Mouse (Mus musculus) forebrain, postnatal 0 days (tissue): Measurements from ENCODE around the gene Nr4a1. TPM values are rescaled to one million over a fixed set of nuclear protein-coding genes. Genes with fewer than 3 reads are reported as not detected.

Source experiments
- ATAC-seq: fragments of 200-750 bp; cut with Nextera tagmentation; 2 replicates; pipeline ENCODE4 v1.8.0; 2017; ENCODE audit warnings: mild to moderate bottlenecking, moderate library complexity
- DNase-seq: peaks from one replicate; pipeline ENCODE4 v3.0.0-alpha.2; 2015
- H3K27ac ChIP-seq: fragments of 300-500 bp; sonication (generic); 2 replicates; pipeline ENCODE4 v1.5.1; 2014; ENCODE audit warnings: low read depth, mild to moderate bottlenecking, antibody characterized with exemption, low read length, moderate library complexity, mixed read lengths
- H3K27me3 ChIP-seq: fragments of 300-500 bp; sonication (generic); 2 replicates; pipeline ENCODE4 v1.6.1; 2014; ENCODE audit warnings: mild to moderate bottlenecking, low read length, mixed read lengths; ENCODE audit not compliant: insufficient read depth
- H3K36me3 ChIP-seq: fragments of 300-500 bp; sonication (generic); 2 replicates; pipeline ENCODE4 v1.6.1; 2014; ENCODE audit warnings: mild to moderate bottlenecking, moderate library complexity; ENCODE audit not compliant: insufficient read depth
- H3K4me1 ChIP-seq: fragments of 300-500 bp; sonication (generic); 2 replicates; pipeline ENCODE4 v1.6.1; 2014; ENCODE audit warnings: antibody characterized with exemption; ENCODE audit not compliant: insufficient read depth
- H3K4me2 ChIP-seq: fragments of 300-500 bp; sonication (generic); 2 replicates; pipeline ENCODE4 v1.6.1; 2014; ENCODE audit warnings: low read depth, mild to moderate bottlenecking, moderate library complexity
- H3K4me3 ChIP-seq: fragments of 300-500 bp; sonication (generic); 2 replicates; pipeline ENCODE4 v1.5.1; 2014; ENCODE audit warnings: low read depth, low read length, mixed read lengths
- H3K9ac ChIP-seq: fragments of 300-500 bp; sonication (generic); 2 replicates; pipeline ENCODE4 v1.6.1; 2014; ENCODE audit warnings: mild to moderate bottlenecking
- H3K9me3 ChIP-seq: fragments of 300-500 bp; sonication (generic); 2 replicates; pipeline ENCODE4 v1.6.1; 2016; ENCODE audit warnings: low read length
- CTCF ChIP-seq: sonication (generic); IDR thresholded peaks from 2 replicates; pipeline ENCODE4 v1.5.1; 2016; ENCODE audit warnings: antibody characterized with exemption, control low read depth, low read depth
- WGBS: fragments of 180-500 bp; shearing (Covaris S2); extraction: QIAGEN DNeasy Blood & Tissue Kit; methylation state at CpG from one replicate; pipeline ENCODE4 v1.1.7; 2014; 5-methylcytosine and 5-hydroxymethylcytosine counted together
- polyA plus RNA-seq: library from polyadenylated mRNA; unstranded; fragments of >200 nt; fragmentation: Nextera tagmentation; extraction: Ambion mirVana; gene quantifications from 2 replicates; pipeline ENCODE4 v1.2.1, GENCODE M21; 2015
- total RNA-seq: library from RNA; depleted of rRNA; stranded (reverse); fragments of >200 nt; gene quantifications from 2 replicates; pipeline ENCODE4 v1.2.3, GENCODE M21; 2014

Nr4a1 gene
- total and polyA plus RNA-seq, 2 experiments from 2014 or later: 8.5 to 9.6 TPM

GRCm38 (mm10) chr15:101256463-101257206 lies 2.6 kb downstream of the Nr4a1 start:
- no peak overlapping the region for H3K4me2 ChIP-seq
- TF ChIP-seq CTCF: no peak
- no peak overlapping the region for H3K9ac ChIP-seq
- WGBS: 80% methylated on average over 14 of the region's 14 CpGs
- no peaks in the 10 kb centered on the region for H3K9me3 ChIP-seq
- DNase-seq: no peak
- H3K4me3 ChIP-seq: no peak overlapping the region
- H3K4me1 ChIP-seq: peaks cover 6% of the 10 kb centered on the region; the same call in 1 of the 2 replicates
- H3K27me3 ChIP-seq: no peaks in the 10 kb centered on the region
- H3K36me3 ChIP-seq: no peaks in the 10 kb centered on the region
- H3K27ac ChIP-seq: no peak overlapping the region
- ATAC-seq: no peak

GRCm38 (mm10) chr15:101258420-101258819 lies 4.4 kb downstream of the Nr4a1 start:
- no peaks in the 10 kb centered on the region for H3K9me3 ChIP-seq
- no peak overlapping the region for H3K4me3 ChIP-seq
- H3K4me1 ChIP-seq: peaks cover 6% of the 10 kb centered on the region; the same call in 1 of the 2 replicates
- ATAC-seq: no peak
- H3K9ac ChIP-seq: no peak overlapping the region
- no peak overlapping the region for H3K27ac ChIP-seq
- TF ChIP-seq CTCF: no peak
- H3K27me3 ChIP-seq: no peaks in the 10 kb centered on the region
- H3K36me3 ChIP-seq: no peaks in the 10 kb centered on the region
- 89% methylated on average over 11 of the region's 11 CpGs for WGBS
- no peak overlapping the region for H3K4me2 ChIP-seq
- DNase-seq: no peak

DNA sequence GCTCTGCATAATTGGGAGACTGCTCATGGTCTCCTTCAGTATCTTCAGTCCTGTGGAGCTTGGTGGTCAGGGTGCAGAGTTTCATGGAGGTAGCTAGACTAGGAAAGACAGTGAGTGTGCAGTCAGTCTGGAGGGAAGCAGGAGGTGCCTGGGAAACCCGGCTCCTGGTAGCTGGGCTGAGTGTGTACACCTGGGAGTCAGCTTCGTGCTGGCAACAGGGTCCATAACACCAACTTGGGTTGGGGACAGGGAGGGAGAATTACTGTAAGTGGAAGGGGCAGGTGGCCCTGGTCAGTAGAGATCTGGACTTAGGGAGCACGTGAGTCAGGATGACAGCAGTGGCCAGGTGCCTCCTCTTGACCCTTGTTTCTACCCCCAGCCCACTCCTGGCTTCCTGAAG lies 5.9 kb downstream of the Nr4a1 start:
- no peak for ATAC-seq
- Histone ChIP-seq H3K4me3 (no peak overlapping the region), H3K9ac (no peak overlapping the region), H3K27ac (no peak overlapping the region), H3K9me3 (no peaks in the 10 kb centered on the region), H3K4me1 (peaks cover 3% of the 10 kb centered on the region; the same call in 1 of the 2 replicates), H3K27me3 (no peaks in the 10 kb centered on the region), H3K36me3 (no peaks in the 10 kb centered on the region), H3K4me2 (no peak overlapping the region)
- TF ChIP-seq CTCF: no peak
- WGBS: 96% methylated on average over 3 of the region's 3 CpGs
- DNase-seq: no peak

DNA sequence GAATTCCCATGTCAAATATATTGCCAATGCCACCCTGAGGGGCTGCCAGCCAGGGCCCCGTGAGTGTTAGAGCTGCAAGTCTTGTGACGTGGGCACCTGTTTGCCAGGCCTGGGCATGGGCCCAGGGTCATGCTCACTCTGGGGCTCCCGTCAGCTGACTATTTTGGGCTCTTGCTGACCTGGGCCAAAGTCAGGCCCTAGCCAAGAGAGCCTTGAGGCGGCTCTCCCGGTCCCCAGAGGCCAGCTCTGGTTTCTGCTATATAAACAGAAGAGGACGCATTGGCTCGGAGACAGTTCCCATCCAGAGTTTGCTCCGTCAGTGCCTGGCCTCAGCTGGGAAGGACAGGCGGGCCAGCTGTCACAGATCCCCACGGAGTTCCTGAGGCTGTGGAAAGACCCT lies 6.3 kb downstream of the Nr4a1 start:
- ATAC-seq: no peak
- H3K27ac ChIP-seq: no peak overlapping the region
- DNase-seq: no peak

GRCm38 (mm10) chr15:101260874-101261622 lies 7.0 kb downstream of the Nr4a1 start:
- H3K4me2 ChIP-seq: no peak overlapping the region
- H3K9ac ChIP-seq: no peak overlapping the region
- peaks cover 6% of the 10 kb centered on the region; the same call in 1 of the 2 replicates for H3K4me1 ChIP-seq
- DNase-seq (no peak), ATAC-seq (no peak)
- H3K4me3 ChIP-seq: no peak overlapping the region
- 65% methylated on average over 13 of the region's 13 CpGs for WGBS
- H3K27ac ChIP-seq: no peak overlapping the region
- TF ChIP-seq CTCF: no peak
- no peaks in the 10 kb centered on the region for H3K9me3 ChIP-seq
- no peaks in the 10 kb centered on the region for H3K36me3 ChIP-seq
- peaks cover 5% of the 10 kb centered on the region for H3K27me3 ChIP-seq

More for the DNA sequence above, 6.3 kb downstream of the Nr4a1 start:
- Histone ChIP-seq H3K27me3 (peaks cover 2% of the 10 kb centered on the region; the same call in 1 of the 2 replicates), H3K4me3 (no peak overlapping the region), H3K4me2 (no peak overlapping the region), H3K9me3 (no peaks in the 10 kb centered on the region), H3K9ac (no peak overlapping the region), H3K4me1 (peaks cover under 1% of the 10 kb centered on the region; the same call in 1 of the 2 replicates), H3K36me3 (no peaks in the 10 kb centered on the region)
- TF ChIP-seq CTCF: no peak
- WGBS: 73% methylated on average over 10 of the region's 10 CpGs

GRCm38 (mm10) chr15:101262502-101262901 lies 8.4 kb downstream of the Nr4a1 start:
- ATAC-seq (no peak), DNase-seq (no peak)
- H3K27ac ChIP-seq: no peak overlapping the region
- H3K27me3 ChIP-seq: peaks cover 5% of the 10 kb centered on the region
- no peak overlapping the region for H3K4me3 ChIP-seq
- H3K4me2 ChIP-seq: no peak overlapping the region
- 63% methylated on average over 5 of the region's 5 CpGs for WGBS
- no peaks in the 10 kb centered on the region for H3K36me3 ChIP-seq
- no peak overlapping the region for H3K9ac ChIP-seq
- H3K9me3 ChIP-seq: no peaks in the 10 kb centered on the region
- peaks cover 7% of the 10 kb centered on the region; the same call in 1 of the 2 replicates for H3K4me1 ChIP-seq
- no peak for TF ChIP-seq CTCF
